Mouse (Mus musculus) spleen, postnatal 10 days (tissue): ENCODE measurements around the gene Ngfr.
"Not testable (repeated sequence)": the region's sequence is repeated elsewhere in the genome, so short reads cannot be mapped to it uniquely, and the experiment has no call there.

Experiments used
- DNase-seq, 2 experiments: peaks; one replicate each; pipeline ENCODE4 v3.0.0; 2021 to 2022; ENCODE audit warnings: low spot score in 2 of 2

The Ngfr gene

DNA sequence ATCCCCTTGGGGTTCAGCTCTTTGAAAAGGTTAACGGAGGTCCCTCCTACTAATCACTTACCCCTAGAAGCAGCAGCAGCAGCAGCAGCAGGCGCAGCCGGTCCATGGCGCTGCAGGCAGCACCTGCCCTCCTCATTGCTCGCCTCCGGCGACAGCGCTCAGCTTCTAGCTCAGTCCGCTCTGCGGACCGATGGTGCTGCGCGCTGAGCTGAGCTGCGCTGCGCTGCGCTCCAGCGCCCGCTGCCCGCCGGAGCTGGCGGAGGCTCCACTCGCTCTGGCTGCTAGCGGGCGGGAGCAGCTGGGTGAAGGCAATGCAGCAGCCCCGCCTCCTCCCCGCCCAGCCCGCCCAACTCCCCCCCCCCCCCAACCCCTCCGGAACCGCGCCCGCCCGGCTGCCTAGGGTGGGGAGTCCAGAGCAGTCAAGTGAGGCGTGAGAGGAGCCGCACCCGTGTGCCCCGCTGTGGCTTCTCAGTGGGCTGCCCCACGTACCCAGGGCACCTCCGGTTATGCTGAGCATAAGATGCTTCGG, at the start of gene Ngfr:
Gene Ngfr, minus strand, starts transcription at position 313 of the 529 bp plus-strand sequence.
- peak in 1 of 2 experiments; percentile 36 for DNase-seq

DNA sequence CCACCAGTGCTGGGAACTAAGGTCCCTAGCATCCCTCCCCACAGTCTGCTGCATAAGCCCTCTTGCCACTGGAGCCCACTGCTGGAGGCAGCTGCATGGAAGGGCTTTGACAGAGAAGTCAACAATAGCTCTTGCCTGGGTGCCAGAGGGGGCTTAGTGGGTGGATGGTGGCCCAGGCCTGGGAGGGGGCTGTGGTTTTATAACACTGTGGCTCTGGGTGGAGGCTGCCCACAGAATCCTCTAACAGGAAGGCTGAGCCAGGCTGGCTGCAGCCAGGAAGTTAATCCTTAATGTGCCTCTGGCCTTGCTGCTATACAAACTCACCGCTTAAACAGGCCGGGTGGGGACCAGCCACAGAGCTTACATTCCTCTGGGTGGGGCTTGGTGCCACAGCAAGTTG, 47.5 kb upstream of the Ngfr start:
- no peak for DNase-seq

DNA sequence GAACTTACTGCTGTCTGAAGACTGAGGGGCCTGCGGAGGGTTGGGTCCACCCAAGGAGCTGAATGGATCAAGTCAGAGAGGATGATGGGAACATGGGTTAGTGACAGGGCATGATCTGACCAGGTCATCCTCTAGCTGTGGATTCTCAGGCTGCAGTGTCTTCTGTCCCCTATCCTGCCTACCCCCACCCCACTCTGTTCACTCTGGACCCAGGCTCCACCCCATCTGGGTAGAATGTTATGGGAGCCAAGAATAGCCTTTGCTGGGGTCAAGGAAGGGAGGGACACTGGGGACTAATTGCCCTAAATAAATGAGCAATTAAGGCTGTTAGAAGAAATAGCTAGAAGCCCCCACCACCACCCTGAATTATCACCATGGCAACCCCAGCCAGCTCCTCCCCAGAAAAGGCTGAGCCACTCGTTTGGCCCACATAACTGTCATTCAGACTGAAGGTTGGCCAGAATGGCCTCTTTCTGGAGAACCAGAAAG, 46.0 kb upstream of the Ngfr start:
- DNase-seq, result no peak

DNA sequence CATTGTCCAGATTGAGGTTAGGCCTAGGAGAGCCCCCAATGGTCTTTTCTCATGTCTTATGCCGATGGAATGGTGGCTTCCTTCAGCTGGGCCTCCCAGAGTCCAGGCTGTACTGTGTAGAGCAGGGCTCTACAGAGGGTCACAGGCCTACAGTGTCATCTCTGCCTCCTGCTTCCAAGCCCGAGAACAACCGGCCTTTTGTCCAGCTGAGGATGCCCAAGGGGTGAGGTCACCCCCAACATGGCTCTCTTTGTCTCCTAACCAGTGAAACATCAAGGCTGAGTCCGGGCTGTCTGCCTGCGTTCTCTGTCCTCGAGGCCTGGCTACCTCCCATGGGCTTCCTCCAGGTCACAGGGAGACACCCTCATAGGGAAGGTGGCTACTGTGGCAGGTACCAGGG, 44.9 kb upstream of the Ngfr start:
- DNase-seq, result no peak

DNA sequence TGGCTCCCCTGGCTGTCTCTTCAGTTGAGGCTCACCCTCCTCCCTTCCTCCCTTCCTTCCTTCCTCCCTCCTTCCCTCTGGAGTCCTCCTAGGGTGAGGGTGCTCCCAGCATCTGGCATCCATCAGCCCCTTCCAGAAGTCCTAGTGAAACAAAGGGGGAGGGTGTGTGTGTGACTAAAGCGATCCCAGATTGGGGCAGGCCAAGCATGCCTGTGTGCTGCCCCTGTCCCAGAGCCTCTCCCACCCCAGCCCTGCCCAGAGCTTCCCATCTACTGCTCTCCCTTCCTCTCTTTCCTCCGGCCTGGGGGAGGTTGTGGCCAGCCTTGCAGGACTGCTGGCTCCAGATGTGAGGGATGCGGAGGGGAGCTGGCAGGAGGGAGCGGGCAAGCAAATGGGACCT, 43.8 kb upstream of the Ngfr start:
- no peak for DNase-seq

DNA sequence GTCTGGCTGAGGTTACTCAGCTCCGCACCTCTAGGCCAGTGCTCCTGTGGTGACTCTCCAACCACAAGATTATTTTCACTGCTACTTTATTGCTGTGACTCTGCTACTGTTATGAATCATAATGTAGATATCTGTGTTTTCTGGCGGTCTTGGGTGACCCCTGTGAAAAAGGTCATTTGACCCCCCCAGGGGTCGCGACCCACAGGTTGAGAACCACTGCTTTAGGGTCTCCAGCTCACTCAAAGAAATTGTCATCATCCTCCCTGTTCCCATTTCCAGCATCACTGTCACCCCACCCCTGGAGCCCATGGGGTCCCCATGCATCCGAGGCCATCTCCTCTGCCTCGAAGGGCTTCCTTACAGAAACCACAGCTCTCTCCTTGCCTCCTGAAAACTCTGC, 43.0 kb upstream of the Ngfr start:
- DNase-seq, result no peak

DNA sequence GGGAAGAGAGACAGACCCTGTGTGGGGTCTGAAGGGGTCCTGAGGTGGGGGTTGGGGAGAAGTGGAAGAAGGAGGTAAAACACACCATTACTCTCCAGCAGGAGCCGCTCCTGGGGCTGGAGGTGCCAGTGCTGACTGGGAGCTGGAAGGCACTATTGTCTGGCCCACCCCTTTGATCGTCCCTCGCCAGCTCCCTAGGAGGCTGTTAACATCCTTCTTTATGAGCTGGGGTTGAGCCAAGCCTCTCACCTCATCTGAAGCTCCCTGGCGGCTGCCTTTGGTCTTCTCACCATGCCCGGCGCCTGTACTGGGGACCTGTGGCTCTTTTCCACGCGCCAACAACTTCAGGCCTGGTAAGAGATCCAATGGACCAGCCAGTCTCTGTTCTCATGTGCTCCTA, 34.9 kb upstream of the Ngfr start:
- DNase-seq, result no peak

DNA sequence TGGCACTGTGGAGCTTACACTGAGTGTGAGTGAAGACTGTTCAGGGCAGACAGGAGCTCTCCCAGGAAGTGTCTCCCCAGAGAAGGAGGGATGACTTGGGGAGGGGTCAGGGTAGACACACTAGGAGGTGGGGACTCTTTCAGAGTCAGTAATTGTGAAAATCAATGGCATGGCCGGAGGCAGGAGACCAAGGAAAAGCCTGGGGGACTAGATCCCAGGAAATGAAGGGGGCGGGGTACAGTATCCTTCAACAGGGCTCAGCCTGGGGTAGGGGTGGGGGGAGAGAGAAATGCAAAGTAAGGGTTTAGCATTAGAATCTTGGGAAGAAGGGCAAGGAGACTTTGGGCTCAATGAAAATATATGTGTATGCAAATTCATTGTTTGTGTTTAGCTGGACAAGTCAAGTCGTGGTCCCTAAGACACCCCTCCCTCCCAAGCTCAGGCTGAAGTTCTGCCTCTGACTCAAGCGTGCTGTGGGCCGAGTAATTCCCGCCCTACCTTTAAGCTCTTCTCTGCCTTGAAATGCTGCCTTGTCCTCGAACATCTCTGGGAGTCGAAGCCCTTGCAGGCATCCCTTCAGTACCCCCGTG, 34.1 kb upstream of the Ngfr start:
- DNase-seq, result no peak

DNA sequence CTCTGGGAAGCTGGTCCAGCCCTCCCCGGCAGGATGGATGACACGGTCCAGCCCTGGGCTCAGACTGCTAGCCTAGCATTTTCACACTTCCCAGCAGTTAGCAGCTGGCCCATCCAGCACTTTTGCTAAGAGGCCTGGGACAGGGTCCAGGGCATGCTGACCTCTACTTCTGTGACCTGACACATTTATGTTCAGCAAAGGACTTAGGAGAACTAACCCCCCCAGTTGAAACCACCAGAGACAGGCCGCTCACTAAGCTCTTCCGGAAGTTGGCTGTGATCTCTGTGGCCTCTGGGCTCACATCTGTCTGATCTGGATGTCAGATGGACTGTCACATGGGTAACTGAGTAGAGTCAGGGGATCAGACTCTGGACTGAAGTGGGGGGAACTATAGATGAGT, 33.5 kb upstream of the Ngfr start:
- no peak for DNase-seq

DNA sequence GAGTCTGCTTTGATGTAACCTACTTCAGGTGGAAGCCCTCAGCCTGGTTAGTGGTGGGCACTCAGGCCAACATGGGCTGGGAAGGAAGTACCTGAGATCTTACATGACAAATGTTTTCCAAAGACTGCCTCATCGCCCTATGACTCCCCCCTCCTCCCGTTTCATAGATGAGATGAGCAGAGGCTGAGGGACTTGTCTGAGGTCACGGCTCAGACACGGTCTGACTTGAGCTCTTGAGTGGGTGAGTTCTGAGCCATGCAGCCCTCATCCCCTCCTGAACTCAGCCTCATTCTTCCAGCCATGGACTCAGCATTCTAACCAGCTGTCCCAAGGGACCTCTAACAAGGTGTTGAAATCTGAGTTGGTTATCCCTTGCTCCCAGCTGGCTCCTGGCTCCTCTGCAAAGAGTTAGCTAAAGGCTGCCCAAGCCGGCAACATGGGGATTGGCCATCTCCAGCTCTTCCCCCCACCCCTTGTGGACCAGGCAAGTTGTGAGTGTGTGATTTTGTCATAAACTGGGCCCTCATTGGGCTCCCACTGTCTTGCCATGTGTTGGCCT, 32.4 kb upstream of the Ngfr start:
- DNase-seq, result no peak

DNA sequence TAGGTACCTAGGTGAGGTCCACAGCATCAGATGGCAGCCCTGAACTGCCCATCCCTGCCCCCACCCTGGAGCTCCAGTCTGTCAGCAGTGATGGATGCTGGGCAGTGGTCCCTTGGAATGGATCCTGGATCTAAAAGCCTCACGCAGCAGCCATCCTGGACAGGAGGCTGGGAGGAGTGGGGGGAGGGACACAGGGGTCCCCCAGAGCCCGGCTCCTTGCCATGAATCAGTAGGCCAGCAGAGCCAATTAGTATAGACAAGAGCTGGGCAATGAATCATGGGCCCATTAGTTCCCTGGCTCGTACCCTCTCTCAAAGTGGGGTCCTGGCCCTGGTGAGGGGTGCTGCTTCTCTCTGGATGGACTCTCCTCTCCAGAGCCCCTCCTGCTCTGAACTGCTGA, 31.5 kb upstream of the Ngfr start:
- no peak for DNase-seq

DNA sequence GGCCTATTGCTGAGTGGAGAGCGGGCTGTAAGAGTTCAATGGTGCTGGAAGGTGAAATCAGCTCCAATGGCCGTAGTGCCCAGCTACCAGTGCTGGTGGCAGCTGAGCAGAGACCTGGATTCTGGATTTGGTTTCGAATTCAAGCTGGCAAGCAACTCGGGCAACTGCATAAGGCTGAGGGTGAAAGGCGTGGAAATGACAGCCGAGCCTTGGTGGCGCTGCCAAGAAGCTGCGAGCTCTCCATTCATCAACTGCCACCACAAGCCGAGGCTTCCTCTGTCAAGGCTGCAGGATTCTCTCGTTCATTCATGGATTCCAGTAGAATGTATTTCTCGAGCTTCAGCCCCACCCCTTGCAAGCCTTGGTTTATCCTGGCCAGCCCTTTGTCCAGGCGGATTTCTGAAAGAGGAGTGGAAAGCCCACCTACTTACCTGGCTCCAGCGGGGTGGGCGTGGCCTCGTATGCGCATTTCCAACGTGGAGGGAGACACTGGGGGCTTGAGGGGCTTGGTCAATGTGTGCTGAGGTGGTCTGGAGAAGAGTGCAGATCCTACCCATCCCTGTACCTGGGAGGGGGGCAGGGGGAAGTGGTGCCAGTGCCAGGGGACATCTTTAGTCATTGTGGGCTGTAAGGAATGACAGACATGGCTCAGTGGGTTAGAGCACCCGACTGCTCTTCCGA, 30.4 kb upstream of the Ngfr start:
- DNase-seq, result no peak

DNA sequence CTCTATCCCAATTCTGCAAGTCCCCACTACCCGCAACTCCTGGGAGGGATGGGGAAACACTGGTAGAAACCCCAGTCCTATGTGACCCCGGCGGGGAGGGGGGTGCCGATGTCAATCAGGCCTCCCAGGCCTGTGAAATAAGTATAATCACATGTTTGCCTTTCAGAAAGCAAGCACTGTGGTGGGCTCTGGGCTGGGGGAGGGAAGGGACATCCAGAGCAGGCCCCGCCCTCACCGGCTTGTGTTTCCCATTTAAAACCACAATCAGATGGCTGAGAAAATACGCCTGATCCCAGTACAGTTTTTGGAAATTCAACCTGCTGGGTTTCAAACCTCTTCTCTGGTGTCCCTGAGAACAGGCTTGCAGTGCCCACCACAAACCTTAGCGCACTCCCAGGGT, 27.2 kb upstream of the Ngfr start:
- DNase-seq, result no peak

DNA sequence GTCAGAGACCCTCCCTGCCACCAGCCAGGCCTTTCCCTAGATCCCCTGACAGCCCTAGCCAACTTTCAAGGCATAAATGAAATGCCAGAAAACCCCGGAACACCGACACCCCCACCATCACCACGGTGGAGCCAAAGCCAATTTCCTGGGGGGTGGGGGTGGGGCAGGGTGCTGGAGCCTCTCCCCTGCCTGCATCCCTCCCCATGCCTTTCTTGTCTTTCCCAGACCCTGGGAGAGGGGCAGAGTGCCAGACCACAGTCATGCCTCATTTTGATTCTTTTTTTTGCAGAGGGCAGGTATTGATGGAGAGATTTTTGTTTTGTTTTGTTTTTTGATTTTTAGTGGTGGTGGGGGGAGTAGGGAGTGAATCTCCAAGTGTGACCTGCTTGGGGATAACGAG, 23.7 kb upstream of the Ngfr start:
- DNase-seq, result no peak

DNA sequence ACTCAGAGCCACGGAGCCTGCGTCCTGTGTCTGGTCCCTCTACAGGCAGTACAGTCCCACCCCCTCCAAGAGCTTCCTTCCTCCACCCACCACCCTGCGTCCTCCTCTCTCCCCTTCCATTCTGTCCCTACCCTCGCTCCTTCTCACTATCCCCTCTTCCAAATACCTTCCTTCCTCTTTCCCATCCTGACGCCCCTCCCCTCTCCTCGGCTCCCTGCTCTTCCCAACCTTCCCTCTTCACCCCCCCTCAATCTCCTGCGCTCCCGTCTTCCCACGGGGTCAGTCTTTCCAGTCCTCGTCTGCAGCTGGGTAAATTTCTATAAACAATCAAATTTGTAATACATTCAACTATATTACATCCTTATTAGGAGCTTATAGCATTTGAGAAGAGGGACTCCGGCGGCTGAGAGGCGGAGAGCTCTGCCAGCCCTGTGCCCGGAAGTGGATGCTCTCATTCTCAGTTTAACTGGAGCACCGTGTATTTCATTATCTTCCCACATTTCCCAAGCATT, 22.9 kb upstream of the Ngfr start:
- no peak for DNase-seq

DNA sequence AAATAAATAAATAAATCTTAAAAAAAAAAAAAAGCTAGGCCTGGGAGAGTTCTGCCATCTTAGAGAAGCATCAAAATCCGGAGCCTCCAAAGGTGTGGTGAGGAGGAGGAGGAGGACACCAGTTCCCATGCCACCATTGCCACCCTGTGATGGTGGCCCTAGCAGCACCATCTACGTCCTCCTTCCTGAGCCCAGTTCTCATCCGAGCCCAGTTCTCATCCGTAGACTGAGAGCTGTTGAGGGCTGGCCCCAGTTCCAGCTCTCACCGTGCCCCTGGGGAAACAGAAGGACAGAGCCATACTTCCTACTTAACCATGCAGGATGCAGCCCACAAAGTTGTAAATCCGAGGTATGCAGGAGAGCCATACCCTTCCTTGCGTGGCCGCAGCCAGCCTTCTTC, 22.4 kb upstream of the Ngfr start:
- DNase-seq, result no peak

DNA sequence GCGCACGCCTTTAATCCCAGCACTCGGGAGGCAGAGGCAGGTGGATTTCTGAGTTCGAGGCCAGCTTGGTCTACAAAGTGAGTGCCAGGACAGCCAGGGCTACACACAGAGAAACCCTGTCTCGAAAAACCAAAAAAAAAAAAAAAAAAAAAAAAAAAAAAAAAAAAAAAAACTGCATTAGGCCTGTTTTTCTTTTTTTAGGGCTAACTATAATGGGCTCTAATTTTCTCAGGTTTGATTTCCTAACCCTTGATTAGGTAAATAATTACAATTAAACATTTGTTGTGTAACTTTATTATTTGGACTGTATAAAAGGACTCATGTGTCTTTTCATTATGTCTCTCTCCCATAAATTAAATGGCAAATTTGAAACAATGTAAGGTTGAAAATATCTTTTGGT, 19.8 kb upstream of the Ngfr start:
- DNase-seq, result not testable (repeated sequence)

DNA sequence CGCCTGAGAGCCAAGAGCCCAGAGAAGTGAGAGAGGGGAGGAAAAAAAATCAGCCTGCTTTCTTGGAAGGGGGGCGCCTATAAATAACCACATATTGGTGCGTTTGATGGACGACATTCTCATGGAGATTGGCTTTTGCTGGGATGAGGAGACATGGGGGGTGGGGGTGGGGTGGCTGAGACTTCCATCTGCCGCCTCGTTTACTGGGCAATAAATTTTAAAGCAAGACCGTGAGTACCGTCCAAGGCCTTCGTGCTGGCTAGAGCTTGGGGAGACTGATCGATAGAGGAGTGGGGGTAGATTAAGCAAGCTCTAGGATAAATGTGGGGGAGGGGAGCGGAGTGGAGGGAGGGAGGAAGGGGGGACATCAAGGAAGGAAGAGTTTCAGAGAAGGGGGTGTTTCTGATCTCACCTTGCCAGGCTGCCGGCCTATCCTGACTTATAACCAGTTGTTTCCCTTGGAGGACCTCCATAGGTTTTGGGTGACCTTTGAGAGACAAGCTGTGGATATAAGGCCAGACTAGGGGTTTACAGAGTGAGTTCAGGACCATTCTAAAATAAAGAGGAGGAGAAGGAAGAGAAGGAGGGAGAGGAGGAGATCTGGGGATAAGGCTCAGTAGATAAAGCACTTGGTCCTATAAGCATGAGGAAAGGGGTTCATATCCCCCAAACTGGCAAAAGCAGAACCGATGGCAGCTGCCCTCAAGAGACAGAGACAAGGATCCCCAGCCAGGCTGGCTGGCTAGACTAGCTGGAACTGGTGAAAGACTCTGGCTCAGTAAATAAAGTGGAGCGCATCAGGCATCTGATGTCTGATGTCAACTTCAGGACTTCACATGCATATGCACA, 10.9 kb upstream of the Ngfr start:
- DNase-seq, result no peak

DNA sequence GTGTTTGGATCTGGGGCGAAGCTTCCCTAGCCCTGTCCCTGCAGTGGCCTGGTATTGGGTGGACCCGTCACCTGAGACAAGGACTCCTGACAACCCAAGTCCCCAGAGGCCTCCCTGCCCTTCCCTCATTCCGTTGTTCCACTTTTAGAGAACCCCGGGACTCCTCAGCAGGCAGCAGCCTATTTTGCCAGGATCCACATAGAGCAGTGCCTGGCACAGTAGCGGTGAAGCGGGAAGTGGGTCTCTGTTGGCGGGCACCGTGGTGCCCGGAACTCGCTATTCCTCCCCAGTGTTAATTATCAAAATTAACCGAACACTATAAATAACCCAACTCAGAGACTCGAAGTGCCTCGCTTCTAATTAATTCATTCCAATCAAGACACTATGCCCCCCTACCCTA, 10.2 kb upstream of the Ngfr start:
- DNase-seq, result no peak

DNA sequence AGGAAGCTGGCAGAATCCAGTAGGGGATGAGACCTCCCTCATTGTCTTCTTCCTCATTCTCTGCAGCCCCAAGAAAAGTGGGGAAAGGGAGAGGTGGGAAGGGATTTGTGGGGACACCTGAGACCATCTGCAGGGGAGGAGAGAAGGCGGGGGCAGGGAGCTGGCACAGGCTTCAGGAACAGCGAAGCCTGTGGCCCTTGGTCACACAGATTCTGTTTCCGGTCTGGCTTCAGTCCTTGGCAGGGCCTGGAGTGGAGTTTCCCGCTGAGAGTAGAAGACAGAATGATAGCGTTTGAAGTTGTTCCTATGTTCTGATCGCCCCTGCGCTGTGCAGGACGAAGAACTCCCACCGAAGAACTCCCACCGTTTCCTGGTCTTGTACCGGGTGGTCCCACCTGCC, 9.2 kb upstream of the Ngfr start:
- DNase-seq, result no peak

DNA sequence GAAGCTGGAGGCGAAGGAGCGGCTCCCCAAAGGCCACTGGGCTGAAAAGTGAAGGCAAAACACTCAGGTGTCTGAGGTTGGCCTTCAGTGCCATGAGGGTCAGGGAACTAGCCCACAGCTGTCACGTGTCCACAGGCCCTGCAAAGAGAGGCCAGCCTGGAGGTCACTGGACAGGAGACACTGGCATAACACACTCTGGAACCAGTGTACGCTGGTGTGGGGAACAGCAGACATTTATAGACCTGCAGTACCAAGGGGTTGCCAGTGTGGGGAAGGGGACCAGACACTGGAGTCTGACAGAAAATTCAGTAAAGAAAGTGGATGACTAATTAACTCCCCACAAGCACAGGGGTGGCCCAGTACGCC, 8.6 kb upstream of the Ngfr start:
- no peak for DNase-seq

DNA sequence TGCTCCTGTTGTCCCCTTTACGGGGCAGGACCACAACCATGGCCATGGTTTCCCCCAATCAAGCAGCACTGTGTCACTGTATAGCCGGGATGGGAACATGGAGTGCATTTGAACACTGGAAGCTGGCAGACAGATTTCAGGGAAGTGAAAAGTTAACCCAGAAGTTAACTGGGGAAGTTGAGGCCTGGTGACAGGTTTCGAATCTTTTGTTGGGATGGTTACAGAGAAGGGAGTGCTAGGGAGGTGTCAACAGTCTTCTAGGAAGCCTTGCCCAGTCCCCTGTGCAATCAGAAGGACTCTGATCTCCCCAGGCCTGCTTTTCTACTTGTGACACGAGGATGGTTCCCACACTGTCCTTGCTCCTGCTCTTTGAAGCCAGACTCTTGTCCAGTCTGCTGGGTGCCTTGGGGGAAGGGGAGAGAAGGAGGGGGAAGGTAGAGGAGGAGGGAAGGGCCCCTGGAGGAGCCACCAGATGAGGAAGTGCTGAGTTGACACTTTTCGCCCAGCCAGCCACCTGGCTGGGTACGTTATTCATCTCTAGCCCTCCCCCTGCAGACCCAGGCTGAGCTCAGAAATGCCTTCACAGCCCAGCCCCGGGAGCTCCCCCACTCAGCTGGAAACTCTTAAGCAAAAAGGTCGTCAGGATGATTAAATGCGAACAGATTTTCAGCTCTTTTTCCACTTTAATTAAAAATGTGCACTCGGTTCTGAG, 8.1 kb upstream of the Ngfr start:
- DNase-seq, result no peak
